Mouse (Mus musculus): ENCODE data around the gene Grm8. TPM values are rescaled to one million over a fixed set of nuclear protein-coding genes. Genes with fewer than 3 reads are reported as not detected.
A peak's percentile ranks its signal among the peaks of the same experiment; 100 is the strongest.
"Not testable (repeated sequence)": the region's sequence is repeated elsewhere in the genome, so short reads cannot be mapped to it uniquely, and the experiment has no call there.

Gene Grm8
- total and polyA plus RNA-seq, 3 experiments = 0.38 TPM; not detected in 2

- no peak for DNase-seq (ENCODE audit: low spot score)
- no peak for TF ChIP-seq GATA1 (IDR thresholded peaks at IDR 0.05; ENCODE audit: borderline replicate concordance, low read length)
- TF ChIP-seq POLR2AphosphoS5 (IDR thresholded peaks at IDR 0.05; ENCODE audit: insufficient replicate concordance, low read depth, low read length) = no peak
- no peak for TF ChIP-seq CTCF (IDR thresholded peaks at IDR 0.05; ENCODE audit: low read depth, low read length)
- no peak for TF ChIP-seq TAL1 (conservative IDR thresholded peaks at IDR 0.05; ENCODE audit: low read depth, low read length)
- TF ChIP-seq GATA2 (IDR thresholded peaks at IDR 0.05; ENCODE audit: borderline replicate concordance, low read depth, low read length) = no peak
- H3K27me3 ChIP-seq (ENCODE audit: insufficient read depth, low read length) = no peaks in the 10 kb centered on the region
- no peaks in the 10 kb centered on the region for H3K36me3 ChIP-seq (replicated peaks)
- H3K9me3 ChIP-seq (replicated peaks) = no peaks in the 10 kb centered on the region
- ATAC-seq (ENCODE audit: extremely low read depth, insufficient number of reproducible peaks, low FRiP score, poor library complexity, severe bottlenecking) = no peak
- H3K4me1 ChIP-seq (ENCODE audit: insufficient read depth, low read depth, low read length) = peaks cover 14% of the 10 kb centered on the region
- H3K4me3 ChIP-seq (ENCODE audit: low read depth, low read length) = no peak overlapping the region
Observed at GRCm38 (mm10) chr6:27892886-27893285, 242.1 kb downstream of the Grm8 start.

- H3K27me3 ChIP-seq (ENCODE audit: insufficient read depth, low read length) = no peaks in the 10 kb centered on the region
- H3K36me3 ChIP-seq (replicated peaks) = no peaks in the 10 kb centered on the region
- DNase-seq (ENCODE audit: low spot score) (no peak), ATAC-seq (ENCODE audit: extremely low read depth, insufficient number of reproducible peaks, low FRiP score, poor library complexity, severe bottlenecking) (no peak)
- no peak overlapping the region for H3K4me3 ChIP-seq (ENCODE audit: low read depth, low read length)
- TF ChIP-seq POLR2AphosphoS5 (IDR thresholded peaks at IDR 0.05; ENCODE audit: insufficient replicate concordance, low read depth, low read length) = no peak
- no peaks in the 10 kb centered on the region for H3K9me3 ChIP-seq (replicated peaks)
- peaks cover 25% of the 10 kb centered on the region for H3K4me1 ChIP-seq (ENCODE audit: insufficient read depth, low read depth, low read length)
Observed at GRCm38 (mm10) chr6:27888391-27888790, 246.6 kb downstream of the Grm8 start.

- Histone ChIP-seq H3K4me3 (ENCODE audit: low read depth, low read length) (no peak overlapping the region), H3K9me3 (replicated peaks) (no peaks in the 10 kb centered on the region), H3K36me3 (replicated peaks) (no peaks in the 10 kb centered on the region), H3K27me3 (ENCODE audit: insufficient read depth, low read length) (no peaks in the 10 kb centered on the region), H3K4me1 (ENCODE audit: insufficient read depth, low read depth, low read length) (peaks cover 25% of the 10 kb centered on the region)
- DNase-seq (ENCODE audit: low spot score) (peak; percentile 16), ATAC-seq (ENCODE audit: extremely low read depth, insufficient number of reproducible peaks, low FRiP score, poor library complexity, severe bottlenecking) (peak; percentile 91)
- TF ChIP-seq TAL1 (conservative IDR thresholded peaks at IDR 0.05; ENCODE audit: low read depth, low read length) = peak; percentile 75
- no peak for TF ChIP-seq GATA2 (IDR thresholded peaks at IDR 0.05; ENCODE audit: borderline replicate concordance, low read depth, low read length)
- TF ChIP-seq CTCF (IDR thresholded peaks at IDR 0.05; ENCODE audit: low read depth, low read length) = no peak
- TF ChIP-seq GATA1 (IDR thresholded peaks at IDR 0.05; ENCODE audit: borderline replicate concordance, low read length) = no peak
- TF ChIP-seq POLR2AphosphoS5 (IDR thresholded peaks at IDR 0.05; ENCODE audit: insufficient replicate concordance, low read depth, low read length) = no peak
Observed at GRCm38 (mm10) chr6:27887922-27888321, 247.1 kb downstream of the Grm8 start.

- no peak for ATAC-seq (ENCODE audit: extremely low read depth, insufficient number of reproducible peaks, low FRiP score, poor library complexity, severe bottlenecking)
Observed at GRCm38 (mm10) chr6:27885786-27886185, 249.2 kb downstream of the Grm8 start.

GRCm38 (mm10) chr6:27849644-27850043 is 285.3 kb downstream of the Grm8 start:
- Histone ChIP-seq H3K4me1 (ENCODE audit: insufficient read depth, low read depth, low read length) (no peaks in the 10 kb centered on the region), H3K9me3 (replicated peaks) (no peaks in the 10 kb centered on the region), H3K27me3 (ENCODE audit: insufficient read depth, low read length) (peaks cover 4% of the 10 kb centered on the region; the same call in 1 of the 2 replicates), H3K4me3 (ENCODE audit: low read depth, low read length) (no peak overlapping the region), H3K36me3 (replicated peaks) (no peaks in the 10 kb centered on the region)
- ATAC-seq (ENCODE audit: extremely low read depth, insufficient number of reproducible peaks, low FRiP score, poor library complexity, severe bottlenecking) (no peak), DNase-seq (ENCODE audit: low spot score) (no peak)
- TF ChIP-seq CTCF (IDR thresholded peaks at IDR 0.05; ENCODE audit: low read depth, low read length) (no peak), POLR2AphosphoS5 (IDR thresholded peaks at IDR 0.05; ENCODE audit: insufficient replicate concordance, low read depth, low read length) (no peak)

More at GRCm38 (mm10) chr6:27885786-27886185, 249.2 kb downstream of the Grm8 start:
- no peak for DNase-seq (ENCODE audit: low spot score)
- Histone ChIP-seq H3K27me3 (ENCODE audit: insufficient read depth, low read length) (no peaks in the 10 kb centered on the region), H3K36me3 (replicated peaks) (no peaks in the 10 kb centered on the region), H3K4me3 (ENCODE audit: low read depth, low read length) (no peak overlapping the region), H3K9me3 (replicated peaks) (no peaks in the 10 kb centered on the region), H3K4me1 (ENCODE audit: insufficient read depth, low read depth, low read length) (peaks cover 25% of the 10 kb centered on the region)
- TF ChIP-seq GATA1 (IDR thresholded peaks at IDR 0.05; ENCODE audit: borderline replicate concordance, low read length) = no peak

GRCm38 (mm10) chr6:27836159-27836558 is 298.8 kb downstream of the Grm8 start:
- Histone ChIP-seq H3K4me3 (ENCODE audit: low read depth, low read length) (no peak overlapping the region), H3K4me1 (ENCODE audit: insufficient read depth, low read depth, low read length) (no peaks in the 10 kb centered on the region), H3K27me3 (ENCODE audit: insufficient read depth, low read length) (peaks cover 5% of the 10 kb centered on the region; the same call in 1 of the 2 replicates), H3K9me3 (replicated peaks) (no peaks in the 10 kb centered on the region), H3K36me3 (replicated peaks) (no peaks in the 10 kb centered on the region)
- ATAC-seq (ENCODE audit: extremely low read depth, insufficient number of reproducible peaks, low FRiP score, poor library complexity, severe bottlenecking) (no peak), DNase-seq (ENCODE audit: low spot score) (no peak)
- TF ChIP-seq GATA1 (IDR thresholded peaks at IDR 0.05; ENCODE audit: borderline replicate concordance, low read length) (no peak), TAL1 (conservative IDR thresholded peaks at IDR 0.05; ENCODE audit: low read depth, low read length) (no peak), CTCF (IDR thresholded peaks at IDR 0.05; ENCODE audit: low read depth, low read length) (no peak), POLR2AphosphoS5 (IDR thresholded peaks at IDR 0.05; ENCODE audit: insufficient replicate concordance, low read depth, low read length) (no peak), GATA2 (IDR thresholded peaks at IDR 0.05; ENCODE audit: borderline replicate concordance, low read depth, low read length) (no peak)

GRCm38 (mm10) chr6:27819735-27820134 is 315.2 kb downstream of the Grm8 start:
- H3K36me3 ChIP-seq (replicated peaks); H3K4me3 ChIP-seq (ENCODE audit: low read depth, low read length); ATAC-seq (ENCODE audit: extremely low read depth, insufficient number of reproducible peaks, low FRiP score, poor library complexity, severe bottlenecking); H3K9me3 ChIP-seq (replicated peaks); DNase-seq (ENCODE audit: low spot score); H3K4me1 ChIP-seq (ENCODE audit: insufficient read depth, low read depth, low read length): not testable (repeated sequence)
- peaks cover 10% of the 10 kb centered on the region for H3K27me3 ChIP-seq (ENCODE audit: insufficient read depth, low read length)
